Mouse (Mus musculus) liver, embryonic 11.5 days (tissue): ENCODE data around the gene Sae1. TPM values are rescaled to one million over a fixed set of nuclear protein-coding genes. Genes with fewer than 3 reads are reported as not detected.
A peak's percentile ranks its signal among the peaks of the same experiment; 100 is the strongest.
"Not testable (repeated sequence)": the region's sequence is repeated elsewhere in the genome, so short reads cannot be mapped to it uniquely, and the experiment has no call there.

Experiments used
- ATAC-seq: fragments of 200-750 bp; cut with Nextera tagmentation; replicated peaks from 2 replicates; pipeline ENCODE4 v1.8.0; 2017; ENCODE audit warnings: moderate number of reproducible peaks, mild to moderate bottlenecking, moderate TSS enrichment, moderate library complexity; ENCODE audit not compliant: low FRiP score
- DNase-seq: peaks from one replicate; pipeline ENCODE4 v3.0.0-alpha.2; 2017; ENCODE audit warnings: low spot score
- H3K27ac ChIP-seq: fragments of 300-500 bp; sonication (generic); 2 replicates; pipeline ENCODE4 v1.5.1; 2014; ENCODE audit warnings: mild to moderate bottlenecking, low read depth, low read length, control low read depth
- H3K27me3 ChIP-seq: fragments of 300-500 bp; sonication (generic); replicated peaks from 2 replicates; pipeline ENCODE4 v1.6.1; 2014; ENCODE audit warnings: low read length, mixed read lengths; ENCODE audit not compliant: control insufficient read depth, insufficient read depth
- H3K36me3 ChIP-seq: fragments of 300-500 bp; sonication (generic); 2 replicates; pipeline ENCODE4 v1.6.1; 2014; ENCODE audit warnings: mild to moderate bottlenecking, low read length, moderate library complexity, mixed read lengths; ENCODE audit not compliant: control insufficient read depth, insufficient read depth
- H3K4me1 ChIP-seq: fragments of 300-500 bp; sonication (generic); replicated peaks from 2 replicates; pipeline ENCODE4 v1.6.1; 2014; ENCODE audit warnings: low read length, mixed read lengths; ENCODE audit not compliant: control insufficient read depth, insufficient read depth
- H3K4me2 ChIP-seq: fragments of 300-500 bp; sonication (generic); 2 replicates; pipeline ENCODE4 v1.6.1; 2014; ENCODE audit warnings: mild to moderate bottlenecking, control low read depth, moderate library complexity
- H3K4me3 ChIP-seq: fragments of 300-500 bp; sonication (generic); 2 replicates; pipeline ENCODE4 v1.5.1; 2014; ENCODE audit warnings: low read depth, low read length, control low read depth
- H3K9ac ChIP-seq: fragments of 300-500 bp; sonication (generic); 2 replicates; pipeline ENCODE4 v1.6.1; 2014; ENCODE audit warnings: low read depth, low read length, control low read depth
- H3K9me3 ChIP-seq: fragments of 300-500 bp; sonication (generic); 2 replicates; pipeline ENCODE4 v1.6.1; 2016; ENCODE audit warnings: low read length, inconsistent platforms, mixed read lengths; ENCODE audit not compliant: control insufficient read depth
- WGBS: fragments of 180-500 bp; shearing (Covaris S2); extraction: QIAGEN DNeasy Blood & Tissue Kit; methylation state at CpG from one replicate; pipeline ENCODE4 v1.1.7; 2014; 5-methylcytosine and 5-hydroxymethylcytosine counted together
- polyA plus RNA-seq: library from polyadenylated mRNA; unstranded; fragments of >200 nt; fragmentation: Nextera tagmentation; extraction: Ambion mirVana; gene quantifications from 2 replicates; pipeline ENCODE4 v1.2.1, GENCODE M21; 2014

The Sae1 gene
- polyA plus RNA-seq, 1 experiment from 2014 or later = 267 TPM

DNA sequence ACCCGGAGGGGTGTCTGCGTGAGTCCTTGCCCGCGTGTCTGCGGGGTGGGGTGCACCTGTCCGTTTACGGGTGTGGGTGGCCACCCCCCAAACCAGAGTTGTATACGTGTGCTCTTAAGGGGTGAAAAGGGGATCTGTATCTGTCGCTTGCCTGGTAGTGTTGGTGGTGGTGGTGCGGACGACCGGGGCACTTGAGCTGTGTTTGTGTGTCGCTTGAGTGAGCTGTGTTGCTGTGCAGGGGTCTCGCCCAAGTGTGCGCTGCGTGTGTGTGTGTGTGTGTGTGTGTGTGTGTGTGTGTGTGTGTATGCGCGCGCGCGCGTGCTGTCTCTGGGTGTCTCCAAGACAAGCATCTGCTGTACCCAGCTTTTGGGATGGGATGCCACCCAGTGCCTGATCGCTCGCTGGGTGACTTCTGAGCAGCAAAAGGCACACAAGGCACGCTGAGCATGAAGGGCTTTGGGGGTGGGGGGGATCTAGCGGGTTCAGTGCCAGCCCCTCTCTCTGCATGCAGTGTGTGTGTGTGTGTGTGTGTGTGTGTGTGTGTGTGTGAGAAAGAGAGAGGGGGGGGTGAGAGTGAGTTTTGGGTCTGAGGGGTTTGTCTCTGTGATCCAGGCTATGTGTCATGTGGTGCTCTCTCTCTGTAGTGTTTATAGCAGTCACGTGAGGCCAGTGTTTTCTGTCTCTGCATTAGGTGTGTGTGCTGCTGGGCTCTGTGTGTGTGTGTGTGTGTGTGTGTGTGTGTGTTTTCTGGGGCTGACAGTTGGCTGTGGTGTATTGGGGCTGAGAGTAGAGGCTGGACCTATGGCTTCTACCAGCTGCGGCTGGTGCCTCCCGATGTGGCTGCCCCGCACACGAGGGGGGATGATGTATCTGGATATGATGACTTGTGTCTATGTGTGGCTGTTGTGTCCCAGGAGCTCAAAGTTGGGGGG, 76.8 kb downstream of the Sae1 start:
- peak overlapping the region; percentile 97 for H3K9ac ChIP-seq
- under 1% methylated on average over 31 of the region's 31 CpGs for WGBS
- no peaks in the 10 kb centered on the region for H3K27me3 ChIP-seq
- peak overlapping the region; percentile 100 for H3K4me2 ChIP-seq
- H3K4me3 ChIP-seq = peak overlapping the region; percentile 78
- peak; percentile 66 for DNase-seq
- peak overlapping the region; percentile 71 for H3K27ac ChIP-seq
- peaks cover 53% of the 10 kb centered on the region for H3K4me1 ChIP-seq
- no peaks in the 10 kb centered on the region for H3K36me3 ChIP-seq
- no peak for ATAC-seq
- H3K9me3 ChIP-seq = no peaks in the 10 kb centered on the region

DNA sequence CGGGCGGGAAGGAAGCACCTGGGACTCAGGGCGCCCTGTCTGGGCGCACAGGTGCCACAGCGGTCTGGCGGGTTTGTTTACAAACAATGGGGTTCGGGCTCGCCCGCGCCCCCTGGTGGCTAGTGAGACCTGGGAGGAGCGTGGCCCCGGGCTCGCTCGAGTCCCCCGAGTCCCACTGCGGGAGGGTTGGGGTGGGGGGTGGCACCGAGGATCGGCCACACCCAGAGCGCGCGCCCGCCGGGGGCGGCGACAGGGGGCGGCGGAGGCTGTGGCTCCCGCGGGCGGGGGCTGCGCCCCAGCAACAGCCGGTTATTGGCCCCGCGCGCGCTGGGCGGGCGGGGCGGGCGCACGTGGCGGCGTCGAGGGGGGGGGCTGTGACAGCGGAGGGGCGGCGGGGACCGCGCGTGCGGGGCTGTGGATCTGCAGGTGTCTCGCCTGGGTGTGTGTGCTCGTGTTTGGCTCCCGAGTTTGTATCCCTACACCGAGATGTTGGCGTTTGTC, 77.5 kb downstream of the Sae1 start:
- no peaks in the 10 kb centered on the region for H3K27me3 ChIP-seq
- DNase-seq = peak; percentile 86
- peak overlapping the region; percentile 97 for H3K9ac ChIP-seq
- H3K4me1 ChIP-seq = peaks cover 51% of the 10 kb centered on the region
- peak; percentile 37 for ATAC-seq
- H3K9me3 ChIP-seq = no peaks in the 10 kb centered on the region
- H3K4me2 ChIP-seq = peak overlapping the region; percentile 100
- H3K4me3 ChIP-seq = peak overlapping the region; percentile 78
- no peaks in the 10 kb centered on the region for H3K36me3 ChIP-seq
- WGBS = 1% methylated on average over 50 of the region's 56 CpGs
- H3K27ac ChIP-seq = peak overlapping the region; percentile 71

DNA sequence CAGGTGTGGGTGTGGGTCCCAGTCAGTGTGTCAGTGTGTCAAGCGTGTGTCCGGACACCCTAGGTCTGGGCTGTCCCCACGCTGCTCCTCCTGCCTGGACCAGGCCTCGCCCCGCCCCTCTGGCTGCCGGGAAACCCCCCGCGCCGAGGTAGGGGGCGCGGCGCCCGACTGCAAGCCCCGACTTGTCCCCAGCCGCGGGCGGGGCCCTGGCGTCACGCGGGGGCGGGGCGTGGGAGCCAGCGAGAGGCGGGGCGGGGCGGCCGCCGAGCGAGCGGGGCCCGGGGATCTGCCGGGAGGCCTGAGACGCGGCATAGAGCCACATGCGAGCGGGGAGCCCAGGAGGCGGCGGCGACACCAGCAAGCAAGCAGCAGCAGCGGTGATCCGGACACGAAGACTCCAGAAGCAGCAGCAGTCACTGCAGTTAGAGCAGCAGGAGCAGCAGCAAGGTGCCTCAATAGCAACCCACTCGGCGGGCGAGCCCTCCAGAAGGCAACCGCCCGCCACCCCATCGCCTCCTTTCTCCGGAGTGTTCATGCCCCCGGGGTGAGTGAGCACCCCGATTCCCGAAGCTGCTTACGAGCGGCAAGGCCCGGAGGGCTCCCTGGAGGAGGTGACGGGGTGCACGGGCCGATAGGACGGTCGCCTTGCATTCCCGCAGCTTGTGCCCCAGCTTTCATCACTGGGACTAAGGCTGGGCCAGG, 78.1 kb downstream of the Sae1 start:
- ATAC-seq (peak; percentile 44), DNase-seq (peak; percentile 84)
- peak overlapping the region; percentile 97 for H3K9ac ChIP-seq
- H3K27me3 ChIP-seq = no peaks in the 10 kb centered on the region
- under 1% methylated on average over 61 of the region's 61 CpGs for WGBS
- H3K4me1 ChIP-seq = peaks cover 50% of the 10 kb centered on the region
- peak overlapping the region; percentile 78 for H3K4me3 ChIP-seq
- no peaks in the 10 kb centered on the region for H3K36me3 ChIP-seq
- peak overlapping the region; percentile 100 for H3K4me2 ChIP-seq
- peak overlapping the region; percentile 71 for H3K27ac ChIP-seq
- no peaks in the 10 kb centered on the region for H3K9me3 ChIP-seq

DNA sequence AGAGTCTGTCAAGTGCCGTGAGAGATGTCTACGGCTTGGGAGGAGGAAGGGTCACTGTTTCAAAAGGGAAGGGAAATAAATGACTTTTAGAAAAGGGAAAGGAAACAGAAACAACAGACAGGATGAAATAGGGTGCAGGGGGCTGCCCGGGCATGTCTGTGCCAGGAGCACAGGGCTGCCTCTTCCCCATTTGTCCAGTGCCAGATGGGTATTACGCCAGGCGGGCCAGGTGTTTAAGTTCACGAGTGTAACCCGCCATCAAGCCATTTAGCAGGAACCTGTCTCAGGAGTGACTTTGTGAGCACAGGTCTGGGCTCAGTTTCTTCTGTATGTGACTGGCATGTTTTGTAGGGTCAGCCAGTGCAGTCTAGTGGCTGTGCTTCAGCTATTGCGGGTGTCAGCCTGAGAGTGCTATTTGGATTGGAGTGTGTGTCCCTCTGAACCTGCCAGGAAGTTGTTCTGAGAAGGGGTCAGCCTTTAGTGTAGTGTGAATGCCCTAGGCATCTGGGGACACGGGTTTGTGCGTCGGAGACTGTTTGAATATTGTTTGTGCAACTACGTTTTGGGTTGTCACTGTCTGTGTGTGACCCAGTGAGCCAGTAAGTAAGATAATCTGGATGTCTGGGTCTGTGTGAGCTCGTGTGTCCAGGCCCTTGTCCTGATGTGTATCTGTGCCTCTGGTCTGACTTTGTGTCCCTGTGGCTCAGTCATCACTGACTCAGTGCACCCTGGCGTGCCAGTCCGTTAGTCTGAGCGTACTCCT, 78.9 kb downstream of the Sae1 start:
- DNase-seq = no peak
- H3K9ac ChIP-seq = peak overlapping the region; percentile 97; the same call in 1 of the 2 replicates
- 48% methylated on average over 16 of the region's 16 CpGs for WGBS

DNA sequence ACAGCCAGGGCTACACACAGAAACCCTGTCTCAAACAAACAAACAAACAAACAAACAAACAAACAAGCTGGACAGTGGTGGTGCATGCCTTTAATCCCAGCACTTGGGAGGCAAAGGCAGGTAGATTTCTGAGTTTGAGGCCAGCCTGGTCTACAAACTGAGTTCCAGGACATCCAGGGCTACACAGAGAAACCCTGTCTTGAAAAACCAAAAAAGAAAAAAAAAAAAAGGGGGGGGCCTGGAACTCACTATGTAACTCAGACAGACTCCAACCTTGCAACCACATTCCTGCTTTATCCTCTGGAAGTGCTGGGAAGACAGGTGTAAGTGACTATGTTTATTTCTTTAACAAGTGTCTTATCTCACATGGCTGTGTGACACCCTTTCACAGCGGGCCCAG, 79.5 kb downstream of the Sae1 start, which contains the start of gene Bbc3:
TSS of gene Bbc3 (plus strand) at position 301 of the 400 bp plus-strand sequence.
- WGBS = 49% methylated on average over 1 of the region's 1 CpGs
- H3K4me2 ChIP-seq = peak within 1 kb of the TSS; percentile 100
- H3K9ac ChIP-seq = peak within 1 kb of the TSS; percentile 97; the same call in 1 of the 2 replicates

More for the DNA sequence above, 78.9 kb downstream of the Sae1 start:
- Histone ChIP-seq H3K27me3 (no peaks in the 10 kb centered on the region), H3K36me3 (no peaks in the 10 kb centered on the region), H3K27ac (0 out of 2 replicates have a peak overlapping the region, but pooled peaks have one; percentile 71), H3K4me1 (peaks cover 46% of the 10 kb centered on the region), H3K4me2 (peak overlapping the region; percentile 100), H3K9me3 (no peaks in the 10 kb centered on the region), H3K4me3 (peak overlapping the region; percentile 78)
- ATAC-seq = no peak

DNA sequence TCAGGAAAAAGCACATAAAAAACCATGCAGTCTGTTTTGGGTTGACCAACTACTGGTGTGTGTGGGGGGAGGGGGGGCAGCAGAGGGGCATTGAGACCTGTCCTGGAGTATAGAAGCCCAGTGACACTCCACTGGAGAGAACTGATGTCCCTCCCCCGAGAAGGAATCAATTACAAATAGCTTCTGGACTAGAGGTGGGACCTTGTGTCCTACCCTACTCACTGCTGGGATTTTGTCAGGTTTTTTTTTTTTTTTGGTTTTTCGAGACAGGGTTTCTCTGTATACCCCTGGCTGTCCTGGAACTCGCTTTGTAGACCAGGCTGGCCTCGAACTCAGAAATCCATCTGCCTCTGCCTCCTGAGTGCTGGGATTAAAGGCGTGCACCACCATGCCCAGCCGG, 80.5 kb downstream of the Sae1 start:
- peaks cover 30% of the 10 kb centered on the region for H3K4me1 ChIP-seq
- H3K4me3 ChIP-seq, H3K27me3 ChIP-seq, DNase-seq, H3K27ac ChIP-seq, H3K9ac ChIP-seq, H3K36me3 ChIP-seq, H3K9me3 ChIP-seq, H3K4me2 ChIP-seq, ATAC-seq: not testable (repeated sequence)
- WGBS = 69% methylated on average over 6 of the region's 6 CpGs

More for the DNA sequence above, 79.5 kb downstream of the Sae1 start, which contains the start of gene Bbc3:
- not testable (repeated sequence) for DNase-seq, H3K27me3 ChIP-seq, H3K36me3 ChIP-seq, ATAC-seq, H3K9me3 ChIP-seq
- H3K4me1 ChIP-seq = peaks cover 40% of the 10 kb centered on the region
- peak within 1 kb of the TSS; percentile 78 for H3K4me3 ChIP-seq
- H3K27ac ChIP-seq = 0 out of 2 replicates have a peak within 1 kb of the TSS, but pooled peaks have one; percentile 71

DNA sequence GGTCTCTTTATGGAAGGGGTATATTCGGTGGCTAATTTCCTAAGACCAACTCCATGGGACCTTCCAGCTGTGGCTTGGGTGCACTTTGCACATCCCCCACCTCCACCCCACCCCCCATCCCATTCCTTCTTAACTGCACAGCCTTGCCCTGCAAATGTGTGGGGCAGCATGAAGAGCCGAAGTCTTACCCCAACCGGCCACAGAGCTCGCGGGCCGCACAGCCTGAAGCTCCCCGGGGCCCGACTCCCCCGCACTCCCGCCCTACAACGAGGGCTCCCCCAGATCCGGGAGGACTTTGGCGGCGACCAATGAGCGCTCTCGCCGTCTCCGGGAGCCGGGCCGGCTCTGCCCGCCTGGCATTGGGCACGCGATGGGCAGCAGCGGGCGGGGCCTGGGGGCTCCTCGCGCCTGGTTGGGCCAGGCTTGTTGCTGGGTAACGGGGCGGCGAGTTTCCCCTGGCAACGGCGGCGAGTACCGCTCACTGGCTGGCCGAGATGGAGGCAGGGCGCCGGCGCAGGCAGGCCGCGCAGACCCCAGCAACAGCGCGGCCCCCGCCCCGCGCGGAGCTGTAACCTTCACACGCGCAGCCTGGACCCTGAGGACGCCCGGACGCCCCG, 88.1 kb downstream of the Sae1 start:
- H3K4me2 ChIP-seq = peak overlapping the region; percentile 77
- peaks cover 6% of the 10 kb centered on the region for H3K27me3 ChIP-seq
- H3K9ac ChIP-seq = no peak overlapping the region
- peak overlapping the region; percentile 42 for H3K4me3 ChIP-seq
- DNase-seq (peak; percentile 78), ATAC-seq (no peak)
- peaks cover 32% of the 10 kb centered on the region for H3K4me1 ChIP-seq
- no peaks in the 10 kb centered on the region for H3K9me3 ChIP-seq
- H3K36me3 ChIP-seq = no peaks in the 10 kb centered on the region
- H3K27ac ChIP-seq = no peak overlapping the region; the same call in 1 of the 2 replicates
- 5% methylated on average over 52 of the region's 52 CpGs for WGBS
